Mouse (Mus musculus): ENCODE data around the gene Bicdl1. TPM values are rescaled to one million over a fixed set of nuclear protein-coding genes. Genes with fewer than 3 reads are reported as not detected.

Bicdl1 gene
- polyA plus RNA-seq, 1 experiment = 6.1 TPM

DNA sequence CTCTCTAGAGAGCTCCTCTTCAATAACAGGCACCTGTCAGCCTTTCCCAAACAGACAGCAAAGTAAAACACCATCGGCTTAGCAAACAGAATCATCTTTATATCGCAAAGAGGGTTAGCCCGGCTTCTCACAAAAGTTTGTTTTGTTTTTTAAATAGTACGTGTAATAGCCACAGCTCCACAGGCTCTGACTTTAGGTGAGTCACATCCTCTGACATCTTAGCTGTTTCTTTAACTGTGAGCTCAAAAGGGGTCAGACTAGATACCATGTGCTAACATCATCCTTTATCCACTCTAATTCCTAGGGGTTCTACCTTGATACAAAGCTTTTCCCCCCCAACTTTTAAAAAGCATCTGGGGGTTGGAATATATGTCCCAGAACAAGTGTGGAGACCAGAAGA lies 21.2 kb downstream of the Bicdl1 start:
- 79% methylated on average over 4 of the region's 4 CpGs for WGBS
- H3K4me1 ChIP-seq (ENCODE audit: control insufficient read depth, insufficient read depth, low read length) = no peaks in the 10 kb centered on the region; the same call in 1 of the 2 replicates
- no peak overlapping the region for H3K4me3 ChIP-seq (replicated peaks; ENCODE audit: control insufficient read depth, low read depth, low read length)
- TF ChIP-seq POLR2A (IDR thresholded peaks at IDR 0.05; ENCODE audit: borderline replicate concordance, control insufficient read depth, low read depth, low read length) (no peak), CTCF (IDR thresholded peaks at IDR 0.05; ENCODE audit: control insufficient read depth, insufficient read depth, low read length) (no peak)
- no peak overlapping the region for H3K27ac ChIP-seq (ENCODE audit: control insufficient read depth, insufficient read depth, low read depth, low read length, poor library complexity)

DNA sequence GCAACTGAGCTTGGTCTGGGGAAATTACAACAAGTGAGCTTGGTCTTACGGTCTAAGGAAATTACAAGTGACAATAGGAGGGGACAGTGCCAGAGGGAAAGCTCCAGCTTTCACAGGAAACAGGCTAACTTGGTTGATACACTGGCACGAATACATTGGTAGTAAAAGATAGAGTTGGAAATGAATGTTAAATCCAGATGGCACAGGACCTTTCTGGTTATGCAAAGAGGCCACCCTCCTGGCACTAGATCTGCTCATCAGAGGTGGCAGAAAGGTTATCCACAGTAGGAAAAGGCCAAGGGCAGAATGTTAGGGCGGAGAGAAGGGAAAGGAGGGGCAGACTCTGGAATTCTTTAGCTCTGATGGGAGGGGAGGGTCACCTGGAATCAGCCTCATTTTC lies 22.5 kb downstream of the Bicdl1 start:
- TF ChIP-seq POLR2A (IDR thresholded peaks at IDR 0.05; ENCODE audit: borderline replicate concordance, control insufficient read depth, low read depth, low read length) (no peak), CTCF (IDR thresholded peaks at IDR 0.05; ENCODE audit: control insufficient read depth, insufficient read depth, low read length) (no peak)
- H3K4me1 ChIP-seq (ENCODE audit: control insufficient read depth, insufficient read depth, low read length) = no peaks in the 10 kb centered on the region; the same call in 1 of the 2 replicates
- no peak overlapping the region for H3K4me3 ChIP-seq (replicated peaks; ENCODE audit: control insufficient read depth, low read depth, low read length)
- WGBS = 24% methylated on average over 3 of the region's 3 CpGs
- H3K27ac ChIP-seq (ENCODE audit: control insufficient read depth, insufficient read depth, low read depth, low read length, poor library complexity) = no peak overlapping the region

DNA sequence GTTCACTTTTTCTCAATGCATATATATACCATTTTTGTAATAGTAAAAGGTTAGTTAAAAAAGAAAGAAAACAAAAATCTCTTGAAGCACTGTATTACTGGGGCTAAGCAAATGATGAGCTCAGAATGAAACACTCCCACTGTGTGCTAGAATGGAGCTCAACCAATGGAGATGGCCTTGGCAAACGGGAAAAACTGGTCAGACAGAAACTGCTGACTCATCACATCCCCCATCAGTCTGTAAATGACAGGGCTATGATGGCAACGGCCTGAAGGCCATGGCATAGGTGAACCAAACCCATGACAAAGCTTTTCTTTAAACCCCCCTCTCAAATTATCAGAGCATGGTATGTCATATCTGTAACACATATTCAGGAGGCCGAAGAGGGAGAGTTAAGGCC lies 29.4 kb downstream of the Bicdl1 start:
- no peak overlapping the region for H3K27ac ChIP-seq (ENCODE audit: control insufficient read depth, insufficient read depth, low read depth, low read length, poor library complexity)
- TF ChIP-seq CTCF (IDR thresholded peaks at IDR 0.05; ENCODE audit: control insufficient read depth, insufficient read depth, low read length) = no peak
- H3K4me3 ChIP-seq (replicated peaks; ENCODE audit: control insufficient read depth, low read depth, low read length) = no peak overlapping the region
- WGBS = 39% methylated on average over 3 of the region's 3 CpGs
- H3K4me1 ChIP-seq (ENCODE audit: control insufficient read depth, insufficient read depth, low read length) = no peaks in the 10 kb centered on the region; the same call in 1 of the 2 replicates

DNA sequence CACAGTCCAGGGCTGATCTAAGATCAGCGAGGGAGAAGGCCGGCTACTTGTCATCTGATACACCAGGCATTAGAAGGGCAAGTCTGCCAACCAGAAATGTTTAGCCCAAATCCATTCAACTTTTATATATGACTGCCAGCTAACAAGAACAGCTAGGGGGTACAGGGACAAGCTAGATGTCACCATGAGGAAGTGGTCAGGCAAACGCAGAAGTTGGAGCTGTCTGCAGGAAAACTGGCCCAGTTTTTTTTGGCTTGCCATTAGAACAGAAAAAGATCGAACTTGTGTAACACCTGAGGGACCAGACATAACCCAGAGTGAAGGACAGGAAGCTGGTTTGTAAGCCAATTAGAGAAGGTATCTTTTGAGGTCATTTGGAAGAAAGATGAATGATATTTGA lies 30.2 kb downstream of the Bicdl1 start:
- TF ChIP-seq POLR2A (IDR thresholded peaks at IDR 0.05; ENCODE audit: borderline replicate concordance, control insufficient read depth, low read depth, low read length) (no peak), CTCF (IDR thresholded peaks at IDR 0.05; ENCODE audit: control insufficient read depth, insufficient read depth, low read length) (no peak)
- Histone ChIP-seq H3K4me3 (replicated peaks; ENCODE audit: control insufficient read depth, low read depth, low read length) (no peak overlapping the region), H3K27ac (ENCODE audit: control insufficient read depth, insufficient read depth, low read depth, low read length, poor library complexity) (no peak overlapping the region), H3K4me1 (ENCODE audit: control insufficient read depth, insufficient read depth, low read length) (no peaks in the 10 kb centered on the region; the same call in 1 of the 2 replicates)
- WGBS = 23% methylated on average over 4 of the region's 4 CpGs

DNA sequence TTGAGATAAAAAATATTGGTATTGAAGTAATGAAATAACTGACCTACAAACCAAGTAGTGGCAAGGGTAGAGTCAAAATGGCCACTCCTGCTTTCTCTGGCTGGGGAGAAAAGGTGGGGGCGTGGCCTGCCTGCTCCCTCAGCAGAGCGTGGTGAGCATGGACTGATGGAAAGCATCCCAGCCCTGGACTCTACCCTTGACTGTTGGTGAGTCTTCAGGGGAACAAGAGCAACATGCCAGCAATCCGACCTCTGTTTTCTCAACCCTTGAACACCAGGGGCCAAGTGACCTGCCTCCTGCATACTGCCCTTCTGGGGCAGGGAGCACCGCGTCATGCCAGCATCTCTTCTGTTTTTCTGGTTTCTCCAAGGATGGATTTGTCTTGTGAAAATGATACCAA lies 34.6 kb downstream of the Bicdl1 start:
- 82% methylated on average over 5 of the region's 5 CpGs for WGBS

DNA sequence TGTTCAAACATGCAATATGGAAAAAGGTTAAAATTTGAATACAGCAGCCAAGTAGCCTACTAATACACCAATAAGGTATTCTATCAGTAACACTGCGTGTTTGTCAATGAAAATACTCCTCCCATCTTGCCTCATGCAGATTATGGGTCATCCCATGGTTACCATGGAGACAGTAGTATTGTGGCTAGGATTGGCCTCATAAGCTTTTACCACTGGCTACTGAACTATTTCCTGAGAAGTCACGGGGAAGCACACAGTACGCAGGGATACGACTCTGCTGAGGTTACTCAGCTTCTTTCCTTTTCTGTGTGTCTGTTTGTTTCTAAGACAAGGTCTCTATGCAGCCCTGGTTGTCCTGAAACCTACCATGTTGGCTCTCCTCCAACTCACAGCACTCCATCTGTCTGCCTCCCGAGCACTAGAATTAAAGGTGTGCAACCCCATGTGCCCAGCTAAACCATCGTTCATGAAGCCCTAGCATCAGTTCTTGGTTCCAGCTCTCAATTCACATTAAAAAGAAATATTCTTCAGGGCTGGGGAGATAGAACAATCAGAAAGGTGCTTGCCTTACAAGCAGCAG lies 36.1 kb downstream of the Bicdl1 start:
- TF ChIP-seq POLR2A (IDR thresholded peaks at IDR 0.05; ENCODE audit: borderline replicate concordance, control insufficient read depth, low read depth, low read length) = no peak
- no peak for TF ChIP-seq CTCF (IDR thresholded peaks at IDR 0.05; ENCODE audit: control insufficient read depth, insufficient read depth, low read length)
- Histone ChIP-seq H3K4me1 (ENCODE audit: control insufficient read depth, insufficient read depth, low read length) (no peaks in the 10 kb centered on the region), H3K27ac (ENCODE audit: control insufficient read depth, insufficient read depth, low read depth, low read length, poor library complexity) (no peak overlapping the region), H3K4me3 (replicated peaks; ENCODE audit: control insufficient read depth, low read depth, low read length) (no peak overlapping the region)
- 22% methylated on average over 6 of the region's 6 CpGs for WGBS

More for the DNA sequence above, 34.6 kb downstream of the Bicdl1 start:
- Histone ChIP-seq H3K4me1 (ENCODE audit: control insufficient read depth, insufficient read depth, low read length) (no peaks in the 10 kb centered on the region; the same call in 1 of the 2 replicates), H3K4me3 (replicated peaks; ENCODE audit: control insufficient read depth, low read depth, low read length) (no peak overlapping the region), H3K27ac (ENCODE audit: control insufficient read depth, insufficient read depth, low read depth, low read length, poor library complexity) (no peak overlapping the region)
- TF ChIP-seq CTCF (IDR thresholded peaks at IDR 0.05; ENCODE audit: control insufficient read depth, insufficient read depth, low read length) (no peak), POLR2A (IDR thresholded peaks at IDR 0.05; ENCODE audit: borderline replicate concordance, control insufficient read depth, low read depth, low read length) (no peak)

GRCm38 (mm10) chr5:115693271-115693670 lies 38.1 kb downstream of the Bicdl1 start:
- no peak overlapping the region for H3K4me3 ChIP-seq (replicated peaks; ENCODE audit: control insufficient read depth, low read depth, low read length)
- H3K27ac ChIP-seq (ENCODE audit: control insufficient read depth, insufficient read depth, low read depth, low read length, poor library complexity) = no peak overlapping the region
- no peak for TF ChIP-seq POLR2A (IDR thresholded peaks at IDR 0.05; ENCODE audit: borderline replicate concordance, control insufficient read depth, low read depth, low read length)
- no peak for TF ChIP-seq CTCF (IDR thresholded peaks at IDR 0.05; ENCODE audit: control insufficient read depth, insufficient read depth, low read length)
- WGBS = 65% methylated on average over 3 of the region's 3 CpGs
- no peaks in the 10 kb centered on the region for H3K4me1 ChIP-seq (ENCODE audit: control insufficient read depth, insufficient read depth, low read length)

DNA sequence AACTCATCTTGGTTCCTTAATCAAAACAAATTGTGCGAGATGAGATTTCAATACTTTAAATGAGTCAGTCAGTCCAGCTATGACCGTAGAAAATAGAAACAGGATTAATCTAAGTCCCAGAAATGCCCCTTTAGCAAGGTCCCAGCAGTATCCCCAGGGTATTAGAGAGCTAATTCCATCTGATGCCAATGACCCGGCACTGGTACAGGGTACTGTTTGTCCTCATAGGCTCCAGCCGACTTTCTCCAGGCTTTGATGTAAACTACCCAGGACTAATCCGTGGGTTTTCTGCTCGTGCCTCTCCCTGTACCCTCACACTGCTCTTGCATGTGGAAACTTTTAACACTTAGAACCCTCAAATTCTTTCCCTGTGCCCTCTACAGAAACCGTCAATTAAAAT lies 44.7 kb downstream of the Bicdl1 start:
- Histone ChIP-seq H3K4me1 (ENCODE audit: control insufficient read depth, insufficient read depth, low read length) (no peaks in the 10 kb centered on the region), H3K4me3 (replicated peaks; ENCODE audit: control insufficient read depth, low read depth, low read length) (no peak overlapping the region), H3K27ac (ENCODE audit: control insufficient read depth, insufficient read depth, low read depth, low read length, poor library complexity) (no peak overlapping the region)
- no peak for TF ChIP-seq CTCF (IDR thresholded peaks at IDR 0.05; ENCODE audit: control insufficient read depth, insufficient read depth, low read length)
- no peak for TF ChIP-seq POLR2A (IDR thresholded peaks at IDR 0.05; ENCODE audit: borderline replicate concordance, control insufficient read depth, low read depth, low read length)
- 76% methylated on average over 7 of the region's 7 CpGs for WGBS

DNA sequence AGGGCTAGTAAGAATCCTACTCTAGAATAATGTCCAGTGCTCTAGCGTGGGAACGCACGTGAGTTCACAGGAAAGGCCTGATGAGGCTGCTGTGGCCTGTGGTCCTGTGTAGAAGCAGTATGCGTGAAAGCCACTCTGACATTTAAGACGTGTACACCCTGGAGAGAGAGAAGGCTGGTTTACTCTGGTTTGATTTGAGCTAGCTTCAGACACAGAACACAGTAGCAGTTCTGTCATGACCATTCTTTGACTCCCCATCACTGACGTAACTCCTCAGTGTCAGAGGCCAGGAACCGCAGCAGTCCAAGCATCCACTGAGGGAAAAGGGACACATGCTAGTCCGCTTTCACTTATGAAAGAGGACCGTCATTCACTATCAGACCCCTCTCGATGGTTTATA lies 46.3 kb downstream of the Bicdl1 start:
- WGBS = 82% methylated on average over 10 of the region's 10 CpGs
- H3K4me3 ChIP-seq (replicated peaks; ENCODE audit: control insufficient read depth, low read depth, low read length) = no peak overlapping the region
- H3K27ac ChIP-seq (ENCODE audit: control insufficient read depth, insufficient read depth, low read depth, low read length, poor library complexity) = no peak overlapping the region
- TF ChIP-seq CTCF (IDR thresholded peaks at IDR 0.05; ENCODE audit: control insufficient read depth, insufficient read depth, low read length) = no peak
- TF ChIP-seq POLR2A (IDR thresholded peaks at IDR 0.05; ENCODE audit: borderline replicate concordance, control insufficient read depth, low read depth, low read length) = no peak
- H3K4me1 ChIP-seq (ENCODE audit: control insufficient read depth, insufficient read depth, low read length) = no peaks in the 10 kb centered on the region
